Mouse (Mus musculus) CD4-positive helper T cell, adult 2 months (primary cell): ENCODE measurements around the gene Fgd6.

Experiments
- DNase-seq: peaks from one replicate; pipeline ENCODE4 v3.0.0-alpha.2; 2012; ENCODE audit warnings: low read depth, missing footprints, low spot score

The Fgd6 gene

GRCm38 (mm10) chr10:94174652-94175051 is 138.9 kb downstream of the Fgd6 start:
- DNase-seq = no peak

- no peak for DNase-seq
Measured at GRCm38 (mm10) chr10:94183199-94183598, 147.4 kb downstream of the Fgd6 start.
